Mouse (Mus musculus) forebrain, embryonic 12.5 days (tissue): ENCODE results near the gene Poc1a. TPM values are rescaled to one million over a fixed set of nuclear protein-coding genes. Genes with fewer than 3 reads are reported as not detected.

Experiments used
- ATAC-seq: fragments of 200-750 bp; cut with Nextera tagmentation; 2 replicates; pipeline ENCODE4 v1.8.0; 2017; ENCODE audit warnings: moderate TSS enrichment; ENCODE audit not compliant: low FRiP score
- H3K27ac ChIP-seq: fragments of 300-500 bp; sonication (generic); 2 replicates; pipeline ENCODE4 v1.5.1; 2016; ENCODE audit warnings: mild to moderate bottlenecking
- H3K27me3 ChIP-seq: fragments of 300-500 bp; sonication (generic); 2 replicates; pipeline ENCODE4 v1.6.1; 2016; ENCODE audit warnings: mild to moderate bottlenecking
- H3K36me3 ChIP-seq: fragments of 300-500 bp; sonication (generic); replicated peaks from 2 replicates; pipeline ENCODE4 v1.6.1; 2016; ENCODE audit warnings: mild to moderate bottlenecking
- H3K4me1 ChIP-seq: fragments of 300-500 bp; sonication (generic); 2 replicates; pipeline ENCODE4 v1.6.1; 2016
- H3K4me2 ChIP-seq: fragments of 300-500 bp; sonication (generic); 2 replicates; pipeline ENCODE4 v1.6.1; 2016; ENCODE audit warnings: mild to moderate bottlenecking, moderate library complexity
- H3K4me3 ChIP-seq: fragments of 300-500 bp; sonication (generic); replicated peaks from 2 replicates; pipeline ENCODE4 v1.5.1; 2016; ENCODE audit warnings: mild to moderate bottlenecking
- H3K9ac ChIP-seq: fragments of 300-500 bp; sonication (generic); 2 replicates; pipeline ENCODE4 v1.6.1; 2016; ENCODE audit warnings: mild to moderate bottlenecking
- H3K9me3 ChIP-seq: fragments of 300-500 bp; sonication (generic); 2 replicates; pipeline ENCODE4 v1.6.1; 2016
- WGBS: fragments of 180-500 bp; shearing (Covaris S2); methylation state at CpG from one replicate; pipeline ENCODE4 v1.1.7; 2016; 5-methylcytosine and 5-hydroxymethylcytosine counted together
- polyA plus RNA-seq: library from polyadenylated mRNA; unstranded; fragments of >200 nt; fragmentation: Nextera tagmentation; extraction: Ambion mirVana; gene quantifications from 2 replicates; pipeline ENCODE4 v1.2.1, GENCODE M21; 2016

Gene Poc1a
- polyA plus RNA-seq, 1 experiment from 2014 or later, result 23.8 TPM

DNA sequence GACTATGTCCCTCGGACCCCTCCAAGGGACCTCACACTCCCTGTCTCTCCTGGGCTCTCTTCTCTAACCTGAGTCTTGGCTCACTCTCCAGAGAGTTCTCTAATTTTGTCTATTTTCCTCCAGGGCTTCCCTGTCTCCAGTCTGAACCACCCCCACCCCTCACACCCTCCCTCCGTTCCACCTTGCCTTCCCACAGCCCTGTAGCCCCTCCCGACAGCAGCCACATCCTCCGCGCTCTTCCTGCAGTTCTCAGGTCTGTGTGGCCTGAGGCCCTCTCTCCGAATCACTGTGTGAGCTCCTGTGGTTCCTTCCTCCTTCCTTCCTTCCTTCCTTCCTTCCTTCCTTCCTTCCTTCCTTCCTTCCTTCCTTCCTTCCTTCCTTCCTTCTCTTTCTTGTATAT lies 64.8 kb downstream of the Poc1a start:
- H3K27ac ChIP-seq, result no peak overlapping the region
- H3K4me1 ChIP-seq, result peaks cover 26% of the 10 kb centered on the region
- no peaks in the 10 kb centered on the region; the same call in 1 of the 2 replicates for H3K27me3 ChIP-seq
- H3K9me3 ChIP-seq, result no peaks in the 10 kb centered on the region
- 35% methylated on average over 6 of the region's 6 CpGs for WGBS
- ATAC-seq, result no peak
- no peak overlapping the region for H3K4me2 ChIP-seq
- 0 out of 2 replicates have a peak overlapping the region, but pooled peaks have one; percentile 3 for H3K9ac ChIP-seq
- no peak overlapping the region for H3K4me3 ChIP-seq
- H3K36me3 ChIP-seq, result no peaks in the 10 kb centered on the region

- H3K9ac ChIP-seq, result no peak overlapping the region
- H3K27me3 ChIP-seq, result no peaks in the 10 kb centered on the region
- no peak overlapping the region for H3K27ac ChIP-seq
- ATAC-seq, result no peak
- no peaks in the 10 kb centered on the region for H3K9me3 ChIP-seq
- H3K4me1 ChIP-seq, result peaks cover 12% of the 10 kb centered on the region
- H3K4me2 ChIP-seq, result no peak overlapping the region
- 78% methylated on average over 10 of the region's 10 CpGs for WGBS
- no peaks in the 10 kb centered on the region for H3K36me3 ChIP-seq
- H3K4me3 ChIP-seq, result no peak overlapping the region
Observed at GRCm38 (mm10) chr9:106348281-106348680, 67.4 kb downstream of the Poc1a start.

- Histone ChIP-seq H3K27ac (no peak overlapping the region), H3K36me3 (no peaks in the 10 kb centered on the region), H3K4me2 (no peak overlapping the region), H3K9me3 (no peaks in the 10 kb centered on the region), H3K4me3 (no peak overlapping the region), H3K9ac (no peak overlapping the region), H3K4me1 (peaks cover 16% of the 10 kb centered on the region), H3K27me3 (no peaks in the 10 kb centered on the region)
- ATAC-seq, result no peak
- WGBS, result 64% methylated on average over 2 of the region's 2 CpGs
Observed at GRCm38 (mm10) chr9:106349075-106349474, 68.2 kb downstream of the Poc1a start.

DNA sequence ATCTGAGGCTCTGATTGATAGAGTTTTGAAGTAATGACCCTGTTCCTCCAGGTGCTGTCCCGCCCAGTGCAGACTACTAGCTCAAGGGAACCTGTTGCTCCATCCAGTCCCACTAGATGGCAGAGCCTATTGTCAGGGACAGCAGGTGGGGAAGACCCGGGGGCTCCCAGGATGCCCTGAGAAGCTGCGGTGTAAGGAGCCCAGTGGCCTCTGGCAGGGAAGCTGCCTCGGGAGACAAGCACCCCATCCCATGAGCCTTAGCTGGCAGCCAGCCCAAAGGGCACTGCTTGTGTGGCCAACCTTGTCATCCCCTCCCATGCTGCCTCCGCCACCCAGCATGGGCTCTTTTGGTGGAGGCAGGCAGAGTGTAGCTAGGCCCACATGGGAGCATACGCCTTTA lies 70.3 kb downstream of the Poc1a start:
- Histone ChIP-seq H3K27me3 (no peaks in the 10 kb centered on the region), H3K9me3 (no peaks in the 10 kb centered on the region), H3K4me1 (peaks cover 18% of the 10 kb centered on the region; the same call in 1 of the 2 replicates), H3K4me2 (no peak overlapping the region), H3K36me3 (no peaks in the 10 kb centered on the region), H3K27ac (no peak overlapping the region), H3K9ac (no peak overlapping the region), H3K4me3 (no peak overlapping the region)
- no peak for ATAC-seq
- 68% methylated on average over 6 of the region's 6 CpGs for WGBS

DNA sequence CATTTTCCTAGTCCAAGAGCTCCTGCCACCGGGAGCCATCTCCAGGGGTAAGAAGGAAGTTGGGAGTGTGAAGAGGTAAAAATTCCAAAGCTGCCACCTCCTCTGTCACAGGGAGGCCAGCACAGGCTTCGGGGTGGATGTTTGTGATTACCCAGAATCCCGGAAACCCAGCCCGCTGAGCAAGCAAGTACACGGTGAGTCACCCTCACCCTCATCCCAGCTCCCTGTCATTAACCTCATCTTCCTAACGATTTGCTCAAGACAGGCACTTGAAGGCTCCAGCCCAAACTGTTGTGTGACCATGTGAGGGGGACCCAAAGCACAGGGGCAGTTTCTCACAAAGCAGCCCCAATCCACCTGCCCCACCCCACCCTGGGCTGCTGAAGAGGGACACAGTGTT lies 72.9 kb downstream of the Poc1a start:
- Histone ChIP-seq H3K4me3 (no peak overlapping the region), H3K4me1 (peaks cover 28% of the 10 kb centered on the region), H3K9ac (no peak overlapping the region), H3K27me3 (no peaks in the 10 kb centered on the region), H3K27ac (no peak overlapping the region), H3K36me3 (no peaks in the 10 kb centered on the region), H3K4me2 (no peak overlapping the region), H3K9me3 (no peaks in the 10 kb centered on the region)
- ATAC-seq, result no peak
- 69% methylated on average over 6 of the region's 6 CpGs for WGBS

- no peak overlapping the region for H3K4me3 ChIP-seq
- no peaks in the 10 kb centered on the region for H3K27me3 ChIP-seq
- H3K4me2 ChIP-seq, result no peak overlapping the region
- peaks cover 36% of the 10 kb centered on the region for H3K4me1 ChIP-seq
- no peak overlapping the region for H3K27ac ChIP-seq
- H3K36me3 ChIP-seq, result no peaks in the 10 kb centered on the region
- ATAC-seq, result no peak
- H3K9ac ChIP-seq, result no peak overlapping the region
- no peaks in the 10 kb centered on the region for H3K9me3 ChIP-seq
- WGBS, result 86% methylated on average over 6 of the region's 6 CpGs
Observed at GRCm38 (mm10) chr9:106354810-106355209, 73.9 kb downstream of the Poc1a start.

GRCm38 (mm10) chr9:106355217-106355974 lies 74.5 kb downstream of the Poc1a start:
- Histone ChIP-seq H3K4me2 (no peak overlapping the region), H3K36me3 (no peaks in the 10 kb centered on the region), H3K27me3 (no peaks in the 10 kb centered on the region), H3K9ac (no peak overlapping the region), H3K9me3 (no peaks in the 10 kb centered on the region), H3K4me1 (peaks cover 36% of the 10 kb centered on the region), H3K4me3 (no peak overlapping the region), H3K27ac (peak overlapping the region; percentile 39)
- no peak for ATAC-seq
- WGBS, result 72% methylated on average over 10 of the region's 10 CpGs

DNA sequence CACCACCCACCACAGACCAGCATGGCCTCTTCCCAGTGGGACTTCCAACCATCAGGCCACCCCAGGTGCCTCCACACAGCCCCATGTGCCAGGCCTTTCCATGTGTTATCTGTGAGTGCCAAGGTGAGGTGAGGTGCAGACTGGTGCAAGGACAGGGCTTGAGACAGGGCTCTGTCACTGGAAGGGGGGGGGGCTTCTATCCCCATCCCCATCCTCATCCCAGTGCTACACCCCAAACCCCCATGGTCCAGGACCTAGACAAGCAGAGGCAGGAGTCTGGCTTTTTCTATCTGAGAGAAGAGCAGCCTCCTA lies 75.1 kb downstream of the Poc1a start:
- peak overlapping the region; percentile 39 for H3K27ac ChIP-seq
- H3K36me3 ChIP-seq, result no peaks in the 10 kb centered on the region
- peaks cover 36% of the 10 kb centered on the region for H3K4me1 ChIP-seq
- H3K4me2 ChIP-seq, result no peak overlapping the region
- no peaks in the 10 kb centered on the region for H3K9me3 ChIP-seq
- H3K9ac ChIP-seq, result no peak overlapping the region
- no peaks in the 10 kb centered on the region for H3K27me3 ChIP-seq
- no peak overlapping the region for H3K4me3 ChIP-seq
- no peak for ATAC-seq

GRCm38 (mm10) chr9:106356323-106356844 lies 75.5 kb downstream of the Poc1a start:
- Histone ChIP-seq H3K36me3 (no peaks in the 10 kb centered on the region), H3K27me3 (no peaks in the 10 kb centered on the region), H3K9ac (no peak overlapping the region), H3K4me3 (no peak overlapping the region), H3K9me3 (no peaks in the 10 kb centered on the region), H3K4me2 (no peak overlapping the region), H3K4me1 (peaks cover 36% of the 10 kb centered on the region), H3K27ac (peak overlapping the region; percentile 39; the same call in 1 of the 2 replicates)
- WGBS, result 76% methylated on average over 10 of the region's 10 CpGs
- ATAC-seq, result no peak

DNA sequence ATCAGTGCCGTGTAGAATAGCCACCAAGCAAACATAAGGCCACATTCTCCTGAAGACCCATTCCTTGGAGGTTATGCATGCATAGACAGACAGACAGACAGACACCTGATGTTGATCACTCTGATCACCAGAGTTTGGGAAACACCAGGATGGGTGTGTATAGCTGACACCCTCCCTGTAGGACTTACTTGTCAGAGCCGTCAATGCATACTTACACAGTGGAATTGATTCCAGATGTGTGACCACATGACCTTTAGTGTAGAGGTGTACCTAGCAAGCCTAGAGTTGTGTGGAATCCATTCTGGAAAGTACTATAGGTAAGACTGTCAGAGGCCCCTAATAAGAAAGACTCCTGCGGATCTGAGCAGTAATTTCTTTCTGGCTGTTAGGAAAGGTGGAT lies 76.3 kb downstream of the Poc1a start:
- ATAC-seq, result no peak
- no peaks in the 10 kb centered on the region for H3K36me3 ChIP-seq
- H3K27ac ChIP-seq, result no peak overlapping the region
- no peaks in the 10 kb centered on the region for H3K9me3 ChIP-seq
- no peaks in the 10 kb centered on the region for H3K27me3 ChIP-seq
- H3K4me3 ChIP-seq, result no peak overlapping the region
- WGBS, result 75% methylated on average over 3 of the region's 3 CpGs
- no peak overlapping the region for H3K4me2 ChIP-seq
- H3K4me1 ChIP-seq, result peaks cover 36% of the 10 kb centered on the region
- no peak overlapping the region for H3K9ac ChIP-seq

DNA sequence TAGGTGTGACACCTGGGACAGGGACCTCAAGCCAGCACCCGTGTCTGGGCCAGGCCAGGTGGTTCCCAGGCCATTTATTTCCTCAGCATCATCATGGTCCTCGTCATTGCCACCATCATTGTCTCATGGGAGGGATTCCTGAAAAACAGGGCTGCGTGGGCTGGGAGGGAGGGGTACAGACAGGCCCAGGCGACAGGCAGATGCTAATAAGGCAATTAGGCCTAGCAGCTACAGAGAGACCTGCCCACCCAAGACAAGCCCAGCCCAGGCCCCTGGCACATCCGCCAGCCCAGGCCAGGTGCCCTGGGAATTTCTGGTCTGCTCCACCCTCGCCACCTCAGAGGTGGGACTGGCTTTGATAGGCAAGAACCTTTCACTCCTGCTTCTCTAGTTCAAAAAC lies 78.4 kb downstream of the Poc1a start:
- no peaks in the 10 kb centered on the region for H3K9me3 ChIP-seq

GRCm38 (mm10) chr9:106361140-106361539 lies 80.3 kb downstream of the Poc1a start:
- Histone ChIP-seq H3K27ac (no peak overlapping the region), H3K27me3 (0 out of 2 replicates have a peak, but pooled peaks cover under 1% of the 10 kb centered on the region), H3K4me3 (no peak overlapping the region), H3K36me3 (no peaks in the 10 kb centered on the region), H3K9me3 (no peaks in the 10 kb centered on the region), H3K9ac (no peak overlapping the region), H3K4me1 (peaks cover 19% of the 10 kb centered on the region), H3K4me2 (no peak overlapping the region)
- WGBS, result 90% methylated on average over 6 of the region's 6 CpGs
- ATAC-seq, result no peak

More for the DNA sequence above, 78.4 kb downstream of the Poc1a start:
- H3K9ac ChIP-seq, result no peak overlapping the region
- H3K27ac ChIP-seq, result no peak overlapping the region
- H3K36me3 ChIP-seq, result no peaks in the 10 kb centered on the region
- WGBS, result 43% methylated on average over 6 of the region's 6 CpGs
- H3K4me1 ChIP-seq, result peaks cover 30% of the 10 kb centered on the region
- no peak for ATAC-seq
- H3K27me3 ChIP-seq, result no peaks in the 10 kb centered on the region
- no peak overlapping the region for H3K4me2 ChIP-seq
- no peak overlapping the region for H3K4me3 ChIP-seq

GRCm38 (mm10) chr9:106365333-106365732 lies 84.5 kb downstream of the Poc1a start:
- Histone ChIP-seq H3K9me3 (no peaks in the 10 kb centered on the region), H3K36me3 (no peaks in the 10 kb centered on the region), H3K27me3 (peaks cover 6% of the 10 kb centered on the region; the same call in 1 of the 2 replicates), H3K4me1 (peaks cover 29% of the 10 kb centered on the region), H3K9ac (no peak overlapping the region), H3K27ac (no peak overlapping the region), H3K4me2 (no peak overlapping the region), H3K4me3 (no peak overlapping the region)
- no peak for ATAC-seq
- 85% methylated on average over 7 of the region's 7 CpGs for WGBS
